Mouse (Mus musculus) cortical plate, adult 2 months (tissue): ENCODE results near the gene Cacna2d3.

Experiments
- CTCF ChIP-seq: fragments of 200-500 bp; IDR thresholded peaks from 2 replicates; pipeline ENCODE4 v1.5.1; 2011; ENCODE audit warnings: mild to moderate bottlenecking, control low read depth, low read length; ENCODE audit not compliant: insufficient read depth; ENCODE audit errors: extremely low read depth
- POLR2A ChIP-seq: fragments of 200-500 bp; IDR thresholded peaks from 2 replicates; pipeline ENCODE4 v1.6.1; 2011; ENCODE audit warnings: mild to moderate bottlenecking, low read length, control low read depth; ENCODE audit not compliant: insufficient read depth; ENCODE audit errors: extremely low read depth

DNA sequence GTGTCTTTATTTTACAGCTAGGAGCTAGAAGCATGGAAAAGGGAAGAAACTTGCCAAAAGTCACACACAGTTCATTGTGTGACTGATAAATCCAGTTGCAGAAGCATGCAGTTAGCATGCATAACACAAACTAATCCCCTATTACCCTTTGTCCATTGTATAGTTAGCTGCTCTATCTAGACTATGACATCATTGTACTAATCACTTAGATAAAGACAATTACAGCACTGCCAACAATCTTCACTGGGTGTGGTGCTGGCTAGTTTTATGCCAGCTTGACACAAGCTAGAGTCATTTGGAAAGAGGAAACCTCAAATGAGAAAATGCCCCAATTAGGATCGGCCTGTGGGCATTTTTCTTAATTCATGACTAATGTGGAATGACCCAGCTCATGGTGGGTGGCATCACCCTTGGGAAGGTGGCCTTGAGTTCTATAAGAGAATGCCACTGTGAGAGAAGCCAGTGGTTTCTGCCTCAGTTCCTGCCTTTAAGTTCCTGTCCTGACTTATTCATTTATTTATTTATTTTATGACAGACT is 689.7 kb downstream of the Cacna2d3 start:
- TF ChIP-seq CTCF (no peak), POLR2A (no peak)
